Mouse (Mus musculus) adipose tissue, adult 10 weeks (tissue): ENCODE data around the gene Parp16. TPM values are rescaled to one million over a fixed set of nuclear protein-coding genes. Genes with fewer than 3 reads are reported as not detected.

Experiments used
- polyA plus RNA-seq: library from polyadenylated mRNA; stranded (reverse); fragments of 350-450 nt; fragmentation: Illumina TruSeq; extraction: RNeasy Lipid Tissue Mini Kit (QIAGEN cat#74804); gene quantifications from one replicate; pipeline ENCODE4 v1.2.3, GENCODE M21; 2014; ENCODE audit warnings: low read depth, low replicate concordance

Gene Parp16
- 17.0 TPM for polyA plus RNA-seq

GRCm38 (mm10) chr9:65195053-65195452 is at the start of gene Parp16:
TSS of gene Parp16 (plus strand) at chr9:65195353.

GRCm38 (mm10) chr9:65264959-65265358 is 69.8 kb downstream of the Parp16 start, which contains the start of gene Cilp:
TSS of gene Cilp (plus strand) at chr9:65265180.

Other genes starting within 250 kb of the Parp16 start
- 0.05 TPM for gene Slc24a1, start 243.7 kb upstream of the Parp16 start, polyA plus RNA-seq
- gene Ints14, start 234.4 kb upstream of the Parp16 start, polyA plus RNA-seq, result 17.3 TPM
- gene Hacd3, start 173.7 kb upstream of the Parp16 start, polyA plus RNA-seq, result 49.9 TPM
- 51.4 TPM for gene Dpp8, start 162.9 kb upstream of the Parp16 start, polyA plus RNA-seq
- 2.6 TPM for gene Igdcc4, start 93.9 kb upstream of the Parp16 start, polyA plus RNA-seq
- 0.51 TPM for gene Igdcc3, start 54.2 kb upstream of the Parp16 start, polyA plus RNA-seq
- 44.2 TPM for gene Cilp, start 69.8 kb downstream of the Parp16 start, polyA plus RNA-seq
- 40.4 TPM for gene Clpx, start 98.9 kb downstream of the Parp16 start, polyA plus RNA-seq
- 11.8 TPM for gene Pdcd7, start 150.8 kb downstream of the Parp16 start, polyA plus RNA-seq
- not detected for gene Ubap1l, start 165.7 kb downstream of the Parp16 start, polyA plus RNA-seq
- gene Kbtbd13, start 196.3 kb downstream of the Parp16 start, polyA plus RNA-seq, result 0.61 TPM
- gene Rasl12, start 203.2 kb downstream of the Parp16 start, polyA plus RNA-seq, result 20.7 TPM
- gene Slc51b, start 227.6 kb downstream of the Parp16 start, polyA plus RNA-seq, result not detected
- 14.9 TPM for gene Mtfmt, start 240.4 kb downstream of the Parp16 start, polyA plus RNA-seq